Mouse (Mus musculus) brain, embryonic 14.5 days (tissue): Measurements from ENCODE around the gene Alk. TPM values are rescaled to one million over a fixed set of nuclear protein-coding genes. Genes with fewer than 3 reads are reported as not detected.
A peak's percentile ranks its signal among the peaks of the same experiment; 100 is the strongest.

Experiments
- DNase-seq: peaks from one replicate; pipeline ENCODE4 v3.0.0-alpha.2; 2011; ENCODE audit warnings: low read depth
- CTCF ChIP-seq: fragments of 200-500 bp; IDR thresholded peaks from 2 replicates; pipeline ENCODE4 v1.5.1; 2012; ENCODE audit warnings: inconsistent platforms, mild to moderate bottlenecking, moderate library complexity, borderline replicate concordance; ENCODE audit not compliant: insufficient read depth, insufficient read length; ENCODE audit errors: extremely low read depth
- POLR2A ChIP-seq: fragments of 200-500 bp; IDR thresholded peaks from 2 replicates; pipeline ENCODE4 v1.6.1; 2012; ENCODE audit warnings: mild to moderate bottlenecking, inconsistent platforms, borderline replicate concordance; ENCODE audit not compliant: poor library complexity, insufficient read depth, insufficient read length, severe bottlenecking; ENCODE audit errors: extremely low read depth
- polyA plus RNA-seq: library from polyadenylated mRNA; depleted of rRNA; stranded (reverse); fragments of >200 nt; gene quantifications from 2 replicates; pipeline ENCODE4 v1.2.3, GENCODE M21; 2012

Alk gene
- polyA plus RNA-seq, 1 experiment, result 3.7 TPM

- no peak for DNase-seq
- no peak for TF ChIP-seq POLR2A
- no peak for TF ChIP-seq CTCF
Measured at GRCm38 (mm10) chr17:72043667-72044390, 560.6 kb downstream of the Alk start.

GRCm38 (mm10) chr17:72043001-72043666 is 561.3 kb downstream of the Alk start:
- TF ChIP-seq CTCF (no peak), POLR2A (no peak)

GRCm38 (mm10) chr17:72039176-72039948 is 565.1 kb downstream of the Alk start:
- DNase-seq, result peak; percentile 29
- TF ChIP-seq CTCF, result no peak
- TF ChIP-seq POLR2A, result no peak

More at GRCm38 (mm10) chr17:72043001-72043666, 561.3 kb downstream of the Alk start:
- peak; percentile 92 for DNase-seq

- no peak for DNase-seq
- no peak for TF ChIP-seq CTCF
- no peak for TF ChIP-seq POLR2A
Measured at GRCm38 (mm10) chr17:72038371-72038770, 566.1 kb downstream of the Alk start.

GRCm38 (mm10) chr17:72030672-72031071 is 573.8 kb downstream of the Alk start:
- TF ChIP-seq CTCF (no peak), POLR2A (no peak)
- DNase-seq, result peak; percentile 69

- peak; percentile 43 for DNase-seq
- TF ChIP-seq CTCF (no peak), POLR2A (no peak)
Measured at GRCm38 (mm10) chr17:72023323-72023722, 581.1 kb downstream of the Alk start.

- peak; percentile 69 for DNase-seq
- TF ChIP-seq CTCF (no peak), POLR2A (no peak)
Measured at GRCm38 (mm10) chr17:72021733-72022669, 582.4 kb downstream of the Alk start.

GRCm38 (mm10) chr17:72017329-72017728 is 587.1 kb downstream of the Alk start:
- TF ChIP-seq POLR2A (no peak), CTCF (no peak)
- no peak for DNase-seq

- DNase-seq, result peak; percentile 90
- no peak for TF ChIP-seq POLR2A
- no peak for TF ChIP-seq CTCF
Measured at GRCm38 (mm10) chr17:72015253-72015652, 589.2 kb downstream of the Alk start.

GRCm38 (mm10) chr17:72012775-72013174 is 591.7 kb downstream of the Alk start:
- TF ChIP-seq POLR2A (no peak), CTCF (no peak)
- no peak for DNase-seq
